Mouse (Mus musculus) cortical plate, adult 2 months (tissue): ENCODE results near the gene Pgm5.

Source experiments
- CTCF ChIP-seq: fragments of 200-500 bp; IDR thresholded peaks from 2 replicates; pipeline ENCODE4 v1.5.1; 2011; ENCODE audit warnings: mild to moderate bottlenecking, control low read depth, low read length; ENCODE audit not compliant: insufficient read depth; ENCODE audit errors: extremely low read depth
- POLR2A ChIP-seq: fragments of 200-500 bp; IDR thresholded peaks from 2 replicates; pipeline ENCODE4 v1.6.1; 2011; ENCODE audit warnings: mild to moderate bottlenecking, low read length, control low read depth; ENCODE audit not compliant: insufficient read depth; ENCODE audit errors: extremely low read depth

GRCm38 (mm10) chr19:24779996-24780395 lies 81.7 kb downstream of the Pgm5 start:
- TF ChIP-seq CTCF, result no peak
- TF ChIP-seq POLR2A, result no peak
